Mouse (Mus musculus): ENCODE results near the gene Sstr3.
A peak's percentile ranks its signal among the peaks of the same experiment; 100 is the strongest.

Gene Sstr3

DNA sequence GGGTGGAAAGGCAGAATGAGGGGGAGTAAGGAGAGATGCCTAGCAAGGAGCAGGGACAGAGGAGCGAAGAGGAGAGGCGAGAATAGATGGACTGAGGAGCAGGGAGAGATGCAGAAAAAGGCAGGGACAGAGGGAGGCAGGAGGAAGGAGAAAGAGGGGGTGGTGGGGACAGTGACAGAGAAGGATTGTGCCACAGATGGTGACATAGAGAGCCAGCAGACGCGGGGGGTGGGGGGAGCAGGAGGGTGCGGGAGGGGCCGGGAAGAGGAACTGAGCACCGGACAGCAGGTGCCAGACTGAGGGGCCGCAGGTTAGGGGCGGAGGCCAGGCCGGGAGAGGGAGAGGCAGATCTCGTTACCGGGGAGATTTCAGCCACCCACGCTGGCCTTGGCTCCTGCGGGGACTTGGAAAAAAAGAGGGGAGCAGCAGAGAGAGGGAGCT, at the start of gene Sstr3:
Sstr3 (minus strand) TSS at position 125 of the 441 bp plus-strand sequence.
- DNase-seq (ENCODE audit: low read depth, low spot score), result no peak

DNA sequence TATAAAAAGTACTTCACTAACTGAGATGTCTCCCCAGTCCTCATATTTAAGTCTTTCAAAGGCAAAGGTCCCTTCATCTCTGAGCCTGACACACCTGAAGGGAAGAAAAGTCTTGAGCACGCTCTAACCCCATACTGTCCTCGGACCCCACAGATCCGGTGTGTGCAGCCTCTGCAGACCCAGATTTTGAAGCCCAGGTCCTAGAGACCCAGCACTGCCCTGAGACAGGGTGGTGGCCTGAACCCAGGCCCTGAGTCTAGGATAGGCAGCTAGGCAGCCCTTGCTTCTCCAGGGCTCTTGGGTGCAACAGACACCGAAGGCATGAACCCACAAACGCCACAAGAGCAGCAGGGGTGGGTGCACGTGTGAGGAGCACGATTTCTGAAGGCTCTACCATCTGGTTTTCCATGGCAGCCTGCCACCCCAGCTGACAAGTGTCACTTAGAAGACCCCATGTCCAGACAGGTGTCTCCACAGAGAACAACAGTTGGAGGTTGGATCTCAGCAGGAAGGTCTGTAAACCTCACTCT, 49.5 kb upstream of the Sstr3 start:
- DNase-seq (ENCODE audit: low read depth, low spot score), result no peak

DNA sequence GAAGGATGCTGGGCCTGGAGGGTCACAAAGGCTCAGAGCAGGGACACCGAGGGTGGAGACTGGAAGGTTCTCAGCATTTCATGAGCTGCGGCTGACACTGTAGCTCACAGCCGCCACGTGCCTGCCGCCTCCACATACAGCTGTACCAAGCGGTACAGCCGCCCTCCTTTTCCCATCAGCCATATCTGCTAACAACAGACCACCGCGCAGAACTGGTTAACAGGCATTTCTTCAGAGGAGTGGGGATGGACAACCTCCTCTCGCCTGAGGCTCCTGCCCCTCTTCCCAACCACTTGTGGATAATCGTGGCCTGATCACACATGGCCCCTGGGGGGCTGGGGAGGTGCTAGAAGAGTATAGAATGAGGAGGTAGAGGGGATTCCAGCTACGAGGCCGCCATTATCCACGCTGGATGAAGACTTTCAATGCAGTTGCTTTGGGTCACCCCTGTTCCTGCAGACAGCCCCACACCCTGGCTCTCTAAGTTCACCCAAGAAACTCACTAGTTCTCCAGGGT, 48.0 kb upstream of the Sstr3 start:
- DNase-seq (ENCODE audit: low read depth, low spot score), result no peak

DNA sequence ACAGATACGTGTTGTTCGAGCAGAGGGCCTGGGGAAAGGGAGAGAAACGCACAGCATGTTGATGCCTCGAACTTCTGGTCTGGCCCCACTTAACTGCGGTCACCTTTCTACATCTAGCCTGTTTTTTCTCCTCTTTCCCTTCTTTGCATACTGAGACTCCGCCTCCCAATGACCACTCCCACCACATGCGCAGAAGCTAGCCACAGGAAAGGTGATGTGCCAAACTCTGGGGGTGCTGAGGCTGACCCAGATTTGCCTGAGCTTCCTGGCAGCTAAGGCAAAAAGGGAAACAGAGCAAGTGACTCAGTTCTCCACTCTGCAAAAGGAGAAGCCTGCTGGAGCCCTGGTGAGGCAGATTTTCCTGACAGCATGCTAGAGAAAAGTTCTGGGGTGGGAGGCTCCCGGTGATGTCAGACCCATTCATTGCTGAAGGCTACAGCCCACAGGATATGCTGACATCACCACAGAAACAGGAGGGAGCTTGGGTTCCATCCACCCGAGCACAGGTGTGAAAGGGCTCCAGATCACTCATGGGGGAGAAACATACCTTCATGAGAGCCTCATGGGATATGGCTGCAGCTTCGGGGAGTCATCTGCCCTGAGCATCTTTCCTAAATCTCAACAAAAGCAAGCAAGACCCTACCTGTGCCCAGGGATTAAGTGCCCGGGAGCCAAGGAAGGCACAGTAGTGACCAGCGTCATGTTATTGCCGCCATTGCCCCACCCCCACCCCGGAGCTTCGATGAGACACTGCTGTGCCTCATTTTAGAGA, 47.4 kb upstream of the Sstr3 start:
- DNase-seq (ENCODE audit: low read depth, low spot score), result no peak

GRCm38 (mm10) chr15:78590785-78591184, 46.3 kb upstream of the Sstr3 start:
- no peak for DNase-seq (ENCODE audit: low read depth, low spot score)

GRCm38 (mm10) chr15:78589936-78590335, 45.5 kb upstream of the Sstr3 start:
- no peak for DNase-seq (ENCODE audit: low read depth, low spot score)

DNA sequence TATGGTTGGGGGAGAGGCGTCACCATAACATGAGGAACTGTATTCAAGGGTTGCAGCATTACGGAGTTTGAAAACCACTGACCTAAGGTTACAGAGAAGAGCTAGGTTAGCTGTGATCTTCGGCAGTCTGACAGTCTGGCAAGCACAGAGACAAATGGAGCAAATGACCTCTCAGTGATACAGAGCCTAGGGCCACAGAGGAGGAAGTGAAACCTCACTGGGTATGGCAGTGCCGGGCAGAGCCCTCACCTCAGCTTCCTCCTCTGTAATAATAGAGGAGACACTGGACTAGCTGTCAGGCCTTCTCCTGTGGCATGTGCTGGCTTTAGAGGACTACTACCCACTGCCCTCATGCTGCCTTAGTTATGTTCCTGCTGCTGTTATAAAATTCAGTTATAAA, 44.4 kb upstream of the Sstr3 start:
- DNase-seq (ENCODE audit: low read depth, low spot score), result no peak

GRCm38 (mm10) chr15:78588049-78588448, 43.6 kb upstream of the Sstr3 start:
- no peak for DNase-seq (ENCODE audit: low read depth, low spot score)

- DNase-seq (ENCODE audit: low read depth, low spot score), result peak; percentile 52
Measured at GRCm38 (mm10) chr15:78587050-78587994, 42.8 kb upstream of the Sstr3 start.

- DNase-seq (ENCODE audit: low read depth, low spot score), result no peak
Measured at GRCm38 (mm10) chr15:78585404-78585803, 40.9 kb upstream of the Sstr3 start.

DNA sequence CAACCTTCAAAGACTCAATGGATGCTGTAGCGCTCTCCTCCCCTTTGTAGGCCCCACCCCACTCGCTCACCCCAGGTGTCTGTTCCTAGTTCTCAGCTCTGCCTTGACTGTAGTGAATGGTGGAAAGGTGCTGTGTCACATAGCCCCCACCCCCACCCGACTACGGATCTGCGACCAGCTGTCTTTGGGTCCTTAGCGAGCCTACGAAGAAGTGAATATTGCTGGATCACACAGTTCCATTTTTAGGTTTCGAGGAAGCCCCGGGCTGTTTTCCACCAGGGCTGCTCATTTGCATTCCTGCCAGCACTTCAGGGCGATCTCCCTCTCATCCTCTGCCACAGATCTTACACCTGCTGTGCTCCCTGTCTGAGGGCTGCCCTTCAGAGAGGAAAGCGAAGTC, 38.9 kb upstream of the Sstr3 start:
- no peak for DNase-seq (ENCODE audit: low read depth, low spot score)

- DNase-seq (ENCODE audit: low read depth, low spot score), result no peak
Measured at GRCm38 (mm10) chr15:78576284-78576810, 31.9 kb upstream of the Sstr3 start.

GRCm38 (mm10) chr15:78572658-78573397, 28.3 kb upstream of the Sstr3 start, which contains the start of gene Rac2:
Gene Rac2, minus strand, starts transcription at chr15:78572783.
- no peak for DNase-seq (ENCODE audit: low read depth, low spot score)

DNA sequence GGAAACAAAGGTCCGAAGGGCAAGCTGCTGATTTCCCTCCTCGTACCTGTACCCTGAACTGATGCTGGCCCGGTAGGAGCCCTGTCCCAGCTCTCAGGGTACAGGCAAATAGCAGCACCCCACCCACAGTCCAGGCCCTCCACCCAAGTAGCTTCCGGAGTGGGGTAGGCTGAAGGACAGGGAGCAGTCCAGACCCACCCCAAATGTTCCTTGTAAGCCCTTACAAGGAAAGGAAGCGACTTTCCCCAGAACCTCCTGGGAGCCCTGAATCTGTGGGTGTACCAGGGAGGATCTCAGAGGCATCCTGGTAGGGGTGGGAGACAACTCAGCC, 27.8 kb upstream of the Sstr3 start:
- no peak for DNase-seq (ENCODE audit: low read depth, low spot score)

DNA sequence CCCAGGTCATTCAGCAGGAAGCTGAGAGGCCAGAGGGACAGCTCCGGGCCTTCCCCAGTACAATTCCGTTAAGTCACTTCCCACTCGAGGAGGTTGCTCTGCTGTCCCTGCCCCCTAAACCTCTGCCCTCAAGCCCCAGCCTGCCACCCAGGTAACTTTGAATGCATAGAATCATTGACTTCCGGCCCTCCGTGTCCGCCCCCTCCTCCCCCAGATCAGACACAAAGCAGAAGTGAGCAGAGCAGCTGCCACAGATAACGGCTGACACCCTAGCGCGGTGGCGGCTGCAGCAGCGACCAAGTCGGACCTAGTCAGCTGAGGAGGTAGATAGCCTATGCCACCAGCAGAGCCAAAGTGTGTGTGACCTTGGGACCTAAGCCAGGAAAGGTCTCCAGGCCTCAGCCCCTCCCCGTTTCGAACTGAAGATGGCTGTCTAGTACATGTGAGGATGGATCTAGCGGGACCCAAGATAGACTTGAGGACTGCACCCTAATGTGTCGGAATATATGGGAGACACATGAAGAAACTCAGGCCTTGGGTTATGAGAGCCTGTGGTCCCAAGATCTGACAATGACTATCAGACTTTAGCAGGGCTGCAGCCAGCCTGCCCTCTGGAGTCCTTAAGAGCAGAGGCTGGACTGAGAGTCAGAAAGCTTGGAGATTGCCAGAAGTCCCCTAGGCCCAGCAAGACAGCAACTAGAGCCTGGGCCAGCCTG, 27.2 kb upstream of the Sstr3 start:
- DNase-seq (ENCODE audit: low read depth, low spot score), result no peak

GRCm38 (mm10) chr15:78570170-78570569, 25.7 kb upstream of the Sstr3 start:
- no peak for DNase-seq (ENCODE audit: low read depth, low spot score)

- no peak for DNase-seq (ENCODE audit: low read depth, low spot score)
Measured at GRCm38 (mm10) chr15:78567608-78568120, 23.2 kb upstream of the Sstr3 start.

- no peak for DNase-seq (ENCODE audit: low read depth, low spot score)
Measured at GRCm38 (mm10) chr15:78564764-78565435, 20.4 kb upstream of the Sstr3 start.

GRCm38 (mm10) chr15:78563937-78564336, 19.5 kb upstream of the Sstr3 start:
- DNase-seq (ENCODE audit: low read depth, low spot score), result no peak

- no peak for DNase-seq (ENCODE audit: low read depth, low spot score)
Measured at GRCm38 (mm10) chr15:78563344-78563743, 18.9 kb upstream of the Sstr3 start.
